Comparison of ENCODE assay signal across 7 mouse cellular contexts in genomic region chr13:110018431-110018901, GRCm38 (mm10).
DNase-seq lines count a peak whose midpoint lies in the region; ATAC-seq and TF ChIP-seq lines count a peak whose summit lies in the region.

No protein-coding gene starts in this region.

- intact Hi-C loops in heart, adult 2 months (cut with DNase I): loop anchor here (1.0 to 2.0 kb wide), 2 partner anchors 30 to 96 kb away; no protein-coding TSS in a partner anchor

- 0 out of 2 replicates have a peak, but pooled peaks have one; percentile 11 for TF ChIP-seq EP300 in heart, adult 2 months (IDR thresholded peaks at IDR 0.05; ENCODE audit: insufficient read depth, low read depth, low read length)

- H3K36me3 ChIP-seq in heart, adult 2 months (ENCODE audit: control insufficient read depth, insufficient read depth, low read length): no peaks in the 10 kb centered on the region
- H3K36me3 ChIP-seq in kidney, adult 2 months (ENCODE audit: control insufficient read depth, insufficient read depth, low read length): no peaks in the 10 kb centered on the region
- no peaks in the 10 kb centered on the region for H3K36me3 ChIP-seq in limb, embryonic 11.5 days (ENCODE audit: control insufficient read depth, insufficient read depth, low read length)
- no peaks in the 10 kb centered on the region for H3K36me3 ChIP-seq in midbrain, embryonic 14.5 days (ENCODE audit: control insufficient read depth, insufficient read depth, low read length)

- TF ChIP-seq CTCF in heart, adult 2 months (IDR thresholded peaks at IDR 0.05): peak; percentile 87
- TF ChIP-seq CTCF in kidney, adult 2 months (conservative IDR thresholded peaks at IDR 0.05; ENCODE audit: insufficient read depth, insufficient read length, low read depth, low read length): peak; percentile 83

- H3K4me1 ChIP-seq in heart, adult 2 months (ENCODE audit: control insufficient read depth, insufficient read depth, low read length): peaks cover 3% of the 10 kb centered on the region
- no peaks in the 10 kb centered on the region for H3K4me1 ChIP-seq in kidney, adult 2 months (ENCODE audit: control insufficient read depth, insufficient read depth, low read length)
- H3K4me1 ChIP-seq in limb, embryonic 11.5 days (ENCODE audit: control insufficient read depth, insufficient read depth, low read length): peaks cover 2% of the 10 kb centered on the region; the same call in 1 of the 2 replicates
- H3K4me1 ChIP-seq in midbrain, embryonic 14.5 days (ENCODE audit: control insufficient read depth, insufficient read depth, low read length): peaks cover 9% of the 10 kb centered on the region

- TF ChIP-seq POLR2A in heart, adult 2 months (IDR thresholded peaks at IDR 0.05; ENCODE audit: insufficient read depth, low read depth, low read length): no peak
- TF ChIP-seq POLR2A in kidney, adult 2 months (IDR thresholded peaks at IDR 0.05; ENCODE audit: low read depth, low read length): no peak

- H3K27me3 ChIP-seq in heart, adult 2 months (ENCODE audit: control insufficient read depth, insufficient read depth, low read length): no peaks in the 10 kb centered on the region
- H3K27me3 ChIP-seq in kidney, adult 2 months (replicated peaks; ENCODE audit: control insufficient read depth, insufficient read depth, low read length): no peaks in the 10 kb centered on the region
- H3K27me3 ChIP-seq in limb, embryonic 11.5 days (ENCODE audit: control insufficient read depth, insufficient read depth, low read length): no peaks in the 10 kb centered on the region
- H3K27me3 ChIP-seq in midbrain, embryonic 14.5 days (ENCODE audit: control insufficient read depth, insufficient read depth, low read length): no peaks in the 10 kb centered on the region

- H3K9ac ChIP-seq in heart, adult 2 months (ENCODE audit: low read depth, low read length): no peak overlapping the region
- peak overlapping the region; percentile 27; the same call in 1 of the 2 replicates for H3K9ac ChIP-seq in limb, embryonic 11.5 days (ENCODE audit: low read length)
- H3K9ac ChIP-seq in midbrain, embryonic 14.5 days (replicated peaks; ENCODE audit: low read length): peak overlapping the region; percentile 65

- peak overlapping the region; percentile 31; the same call in 1 of the 2 replicates for H3K27ac ChIP-seq in heart, adult 2 months
- H3K27ac ChIP-seq in kidney, adult 2 months (ENCODE audit: insufficient read depth, low read depth, low read length): no peak overlapping the region
- no peak overlapping the region for H3K27ac ChIP-seq in limb, embryonic 11.5 days (replicated peaks; ENCODE audit: low read depth, low read length)
- peak overlapping the region; percentile 89 for H3K27ac ChIP-seq in midbrain, embryonic 14.5 days (replicated peaks; ENCODE audit: low read depth, low read length)

- H3K4me2 ChIP-seq in limb, embryonic 11.5 days (ENCODE audit: low read depth, severe bottlenecking): peak overlapping the region; percentile 62
- H3K4me2 ChIP-seq in midbrain, embryonic 14.5 days (ENCODE audit: low read length): peak overlapping the region; percentile 55

- H3K4me3 ChIP-seq in heart, adult 2 months: peak overlapping the region; percentile 50
- peak overlapping the region; percentile 49 for H3K4me3 ChIP-seq in kidney, adult 2 months (ENCODE audit: insufficient read depth, low read depth, low read length)
- H3K4me3 ChIP-seq in limb, embryonic 11.5 days (ENCODE audit: low read depth, low read length): peak overlapping the region; percentile 21
- H3K4me3 ChIP-seq in midbrain, embryonic 14.5 days (replicated peaks; ENCODE audit: low read depth, low read length): peak overlapping the region; percentile 35

- no peaks in the 10 kb centered on the region for H3K9me3 ChIP-seq in limb, embryonic 11.5 days (ENCODE audit: control insufficient read depth, low read length)
- no peaks in the 10 kb centered on the region for H3K9me3 ChIP-seq in midbrain, embryonic 14.5 days (ENCODE audit: control insufficient read depth, low read length)

- 1% methylated on average over 17 of the region's 17 CpGs for WGBS in heart, adult 2 months
- WGBS in kidney, adult 2 months: under 1% methylated on average over 17 of the region's 17 CpGs
- under 1% methylated on average over 17 of the region's 17 CpGs for WGBS in limb, embryonic 11.5 days
- under 1% methylated on average over 17 of the region's 17 CpGs for WGBS in midbrain, embryonic 14.5 days

- H3K79me2 ChIP-seq in heart, adult 2 months (replicated peaks; ENCODE audit: control insufficient read depth, insufficient read depth, low read length): no peaks in the 10 kb centered on the region

- DNase-seq in adrenal gland, adult 8-10 months: peak; percentile 53
- peak; percentile 82 for DNase-seq in embryo, embryonic 9.5 days (ENCODE audit: extremely low spot score)
- peak; percentile 73 to 74 for DNase-seq in heart, adult 2 months
- peak; percentile 82 for DNase-seq in kidney, adult 2 months
- DNase-seq in limb, embryonic 11.5 days (ENCODE audit: low spot score): peak; percentile 91
- DNase-seq in midbrain, embryonic 14.5 days: peak; percentile 95
- peak; percentile 37 for DNase-seq in spleen, adult 12 weeks (ENCODE audit: low spot score)

- ATAC-seq in limb, embryonic 11.5 days (ENCODE audit: insufficient number of reproducible peaks, low FRiP score, low TSS enrichment, low read depth): peak; percentile 48; the same call in 1 of the 2 replicates
- peak; percentile 82 for ATAC-seq in midbrain, embryonic 14.5 days (ENCODE audit: low FRiP score, low TSS enrichment)

Comparison
In these comparisons a context has a peak if more than half of its experiments do, and no peak if none do; other contexts are left out.
1. DNase-seq: peak in every context shown above with its lines; median percentile 95 in midbrain, embryonic 14.5 days; 91 in limb, embryonic 11.5 days; 82 in embryo, embryonic 9.5 days; 82 in kidney, adult 2 months; 74 in heart, adult 2 months; 53 in adrenal gland, adult 8-10 months; 37 in spleen, adult 12 weeks.
2. H3K27ac ChIP-seq: peak in heart, adult 2 months (single experiment) and midbrain, embryonic 14.5 days (single experiment); none in kidney, adult 2 months (single experiment) and limb, embryonic 11.5 days (single experiment).
3. Peak in every context shown above with its lines, with median percentiles within 50 percentile points of each other: H3K4me3 ChIP-seq.